Mouse (Mus musculus): ENCODE results near the gene Tgm5. TPM values are rescaled to one million over a fixed set of nuclear protein-coding genes. Genes with fewer than 3 reads are reported as not detected.

Tgm5 gene
- polyA plus RNA-seq (2012; ENCODE audit: low replicate concordance) = not detected in 2 replicates

DNA sequence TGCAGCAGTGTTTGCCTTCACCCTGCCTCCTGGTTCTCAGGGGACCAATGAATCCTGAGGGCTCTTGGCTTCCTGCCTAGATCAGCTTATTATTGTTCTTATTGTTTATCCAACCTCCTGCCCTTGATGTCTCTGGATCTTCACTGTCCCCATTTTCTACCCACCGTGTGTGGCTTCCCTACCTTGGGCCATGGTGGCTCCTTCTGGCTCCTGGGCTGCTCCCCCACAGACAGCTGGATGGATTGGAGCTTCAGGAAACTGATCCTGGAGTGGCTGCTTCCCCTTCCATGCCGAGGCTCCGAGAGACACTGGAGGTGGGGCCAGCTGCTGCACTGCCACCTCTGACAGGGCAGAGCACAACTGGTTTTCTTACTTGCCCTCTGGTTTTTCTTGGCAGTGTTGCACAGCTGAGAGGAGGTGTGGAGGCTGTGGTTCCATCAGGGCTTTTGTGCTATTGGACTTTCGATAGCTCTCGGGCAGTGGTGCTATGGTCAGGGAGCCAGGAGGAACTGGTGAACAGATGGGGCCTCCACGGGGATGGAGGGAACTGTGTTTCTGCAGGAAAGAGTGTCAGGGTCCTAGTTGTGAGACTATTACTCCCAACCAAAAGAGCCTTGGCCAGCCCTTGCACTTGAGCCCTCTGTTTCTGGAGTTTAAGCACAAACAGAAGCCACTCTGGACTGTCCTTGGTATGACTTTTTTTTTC is at the start of gene Tgm5:
Gene Tgm5 (minus strand): TSS at position 362 of the 706 bp plus-strand sequence.

DNA sequence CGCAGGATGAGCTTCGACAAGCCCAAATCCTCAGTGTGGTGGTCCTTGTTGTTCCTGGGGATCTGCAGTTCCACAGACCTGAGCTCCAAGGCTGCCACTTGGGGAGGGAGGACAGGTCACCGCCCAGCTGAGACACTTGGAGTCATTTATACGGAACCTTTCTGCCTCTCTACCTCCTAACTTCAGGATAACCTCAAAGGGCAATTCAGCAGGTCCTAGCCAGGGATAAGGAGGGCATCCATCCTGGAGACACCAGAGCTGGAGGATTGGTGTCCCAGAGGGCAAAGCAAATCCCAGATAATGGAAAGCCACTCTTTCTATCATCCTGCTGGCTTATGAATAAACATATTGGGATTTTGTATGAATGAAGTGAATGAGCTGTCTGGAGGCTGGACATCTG is 24.1 kb upstream of the Tgm5 start, which contains the start of gene Tgm7:
Gene Tgm7 (minus strand): TSS at position 101 of the 400 bp plus-strand sequence.

DNA sequence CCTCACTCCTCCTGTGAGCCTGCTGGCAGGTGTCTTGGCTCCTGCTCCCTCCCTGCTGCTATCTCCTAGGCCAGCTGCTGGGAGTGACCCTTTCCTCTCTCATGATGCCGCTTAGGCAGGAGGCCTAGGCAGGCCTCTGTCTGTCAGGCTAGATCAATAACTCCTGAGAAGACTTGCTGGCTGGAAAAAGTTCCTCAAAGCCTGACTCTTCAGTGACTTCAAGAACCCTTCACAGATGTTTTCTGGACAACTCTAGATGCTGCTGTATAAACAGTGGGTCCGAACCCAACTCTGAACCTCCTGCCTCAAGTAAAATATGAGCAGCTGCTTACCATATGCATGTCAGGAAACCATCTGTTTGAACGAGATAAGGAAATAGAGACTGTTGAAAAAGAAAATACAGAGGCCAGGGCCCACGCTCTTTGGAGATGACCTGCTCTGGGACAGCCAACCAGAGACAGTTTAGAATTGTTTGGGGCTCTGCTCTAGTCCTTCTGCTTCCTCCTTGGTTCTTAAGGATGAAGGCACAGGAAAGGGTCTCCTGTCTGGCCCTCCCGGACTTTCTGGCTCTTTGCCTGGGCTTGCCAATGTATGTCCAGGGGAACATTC is 48.8 kb downstream of the Tgm5 start, which contains the start of gene Epb42:
Gene Epb42 (minus strand): TSS at position 340 of the 609 bp plus-strand sequence.

DNA sequence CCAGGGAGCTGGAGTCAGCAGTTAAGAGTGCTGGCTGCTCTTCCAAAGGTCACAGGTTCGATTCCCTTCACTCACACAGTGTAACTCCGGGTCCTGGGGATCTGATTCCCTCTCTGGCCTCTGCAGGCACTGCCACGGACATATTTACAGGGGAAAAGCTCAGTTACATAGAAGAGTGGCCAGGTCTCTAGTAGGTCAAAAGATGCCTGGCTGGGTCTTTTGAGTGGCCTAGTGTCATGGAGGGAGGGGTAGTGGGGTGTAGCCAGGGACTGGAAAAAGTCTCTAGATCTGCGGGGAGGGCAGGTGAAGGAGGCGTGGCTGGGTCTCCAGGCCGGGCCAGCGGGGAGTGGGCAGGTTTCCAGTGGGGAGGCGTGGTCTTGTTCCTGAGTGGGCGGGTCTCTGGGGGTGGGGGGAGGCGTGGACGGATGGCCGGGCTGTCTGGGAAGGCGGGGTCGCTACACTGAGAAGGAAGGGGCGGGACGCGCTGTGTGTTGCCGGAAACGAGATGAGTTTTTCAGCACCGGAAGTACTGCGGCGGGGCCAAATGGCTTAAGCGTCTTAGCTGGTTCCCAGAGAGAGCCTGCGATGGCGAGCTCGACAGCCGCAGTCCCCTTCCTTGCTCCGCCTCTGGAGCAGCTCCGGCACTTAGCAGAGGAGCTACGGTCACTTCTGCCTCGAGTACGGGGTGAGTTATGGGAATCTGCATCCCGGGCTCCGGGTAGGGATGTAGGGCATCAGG is 77.5 kb downstream of the Tgm5 start, which contains the start of gene Ccndbp1:
Gene Ccndbp1 (plus strand): TSS at position 479 of the 739 bp plus-strand sequence.

Other genes with a start within 250 kb of the Tgm5 start
- 35.8 and 84.4 TPM in 2 replicates for gene Cdan1, start 235.7 kb downstream of the Tgm5 start, polyA plus RNA-seq (2012; ENCODE audit: low replicate concordance)
- 5.1 and 11.0 TPM in 2 replicates for gene Ttbk2, start 235.2 kb downstream of the Tgm5 start, polyA plus RNA-seq (2012; ENCODE audit: low replicate concordance)
- gene Ubr1, start 115.1 kb downstream of the Tgm5 start, polyA plus RNA-seq (2012; ENCODE audit: low replicate concordance) = 7.9 and 34.4 TPM in 2 replicates
- 3.5 and 10.4 TPM in 2 replicates for gene Tmem62, start 108.8 kb downstream of the Tgm5 start, polyA plus RNA-seq (2012; ENCODE audit: low replicate concordance)
- gene Ccndbp1, start 77.4 kb downstream of the Tgm5 start, polyA plus RNA-seq (2012; ENCODE audit: low replicate concordance) = 7.0 and 34.1 TPM in 2 replicates
- gene Epb42, start 48.8 kb downstream of the Tgm5 start, polyA plus RNA-seq (2012; ENCODE audit: low replicate concordance) = 0.72 and 6.7 TPM in 2 replicates
- 0.05 TPM in 1 of 2 replicates, not detected in the other for gene Tgm7, start 24.0 kb upstream of the Tgm5 start, polyA plus RNA-seq (2012; ENCODE audit: low replicate concordance)
- gene Adal, start 54.6 kb upstream of the Tgm5 start, polyA plus RNA-seq (2012; ENCODE audit: low replicate concordance) = 5.4 and 5.9 TPM in 2 replicates
- gene Lcmt2, start 54.8 kb upstream of the Tgm5 start, polyA plus RNA-seq (2012; ENCODE audit: low replicate concordance) = 5.9 and 10.2 TPM in 2 replicates
- gene Tubgcp4, start 84.8 kb upstream of the Tgm5 start, polyA plus RNA-seq (2012; ENCODE audit: low replicate concordance) = 6.4 and 20.8 TPM in 2 replicates
- gene Zscan29, start 85.3 kb upstream of the Tgm5 start, polyA plus RNA-seq (2012; ENCODE audit: low replicate concordance) = 18.7 and 32.2 TPM in 2 replicates
- 15.1 and 22.2 TPM in 2 replicates for gene Trp53bp1, start 185.6 kb upstream of the Tgm5 start, polyA plus RNA-seq (2012; ENCODE audit: low replicate concordance)
- gene Map1a, start 203.8 kb upstream of the Tgm5 start, polyA plus RNA-seq (2012; ENCODE audit: low replicate concordance) = 1.4 and 1.8 TPM in 2 replicates